Mouse (Mus musculus) lung, adult 2 months (tissue): ENCODE data around the gene H2-Q7.

Source experiments
- CTCF ChIP-seq: fragments of 200-500 bp; IDR thresholded peaks from 2 replicates; pipeline ENCODE4 v1.5.1; 2011; ENCODE audit warnings: mild to moderate bottlenecking, low read length, control low read depth; ENCODE audit not compliant: insufficient read depth
- POLR2A ChIP-seq: fragments of 200-500 bp; IDR thresholded peaks from 2 replicates; pipeline ENCODE4 v1.6.1; 2011; ENCODE audit warnings: low read depth, mild to moderate bottlenecking, control low read depth, low read length, borderline replicate concordance; ENCODE audit errors: extremely low read depth

DNA sequence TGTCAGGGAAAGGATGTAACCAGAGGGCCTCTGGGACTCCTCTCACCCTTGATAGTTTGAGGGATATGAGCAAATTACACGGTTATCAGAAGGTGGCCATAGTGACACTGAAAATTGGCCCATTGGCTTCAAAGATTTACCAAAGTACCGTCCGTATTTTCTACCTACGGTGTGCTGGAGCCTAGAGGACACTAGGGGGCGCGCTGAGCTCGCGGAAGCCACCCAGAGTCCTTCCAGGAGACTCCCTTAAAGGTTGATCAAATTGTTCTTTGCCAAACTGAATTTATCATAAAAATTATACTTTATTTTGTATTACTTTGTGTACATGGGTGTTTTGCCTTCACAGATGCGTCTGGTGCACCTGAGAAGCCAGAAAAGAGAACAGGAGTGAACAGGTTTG is 45.1 kb downstream of the H2-Q7 start:
- peak; percentile 88 for TF ChIP-seq CTCF
- TF ChIP-seq POLR2A: no peak
